Mouse (Mus musculus) CD4-positive helper T cell, adult 2 months (primary cell): ENCODE results near the gene Hoxd1.

Experiments
- DNase-seq: peaks from one replicate; pipeline ENCODE4 v3.0.0-alpha.2; 2012; ENCODE audit warnings: low read depth, missing footprints, low spot score

Hoxd1 gene

GRCm38 (mm10) chr2:74747661-74748141, 15.1 kb upstream of the Hoxd1 start:
- no peak for DNase-seq

DNA sequence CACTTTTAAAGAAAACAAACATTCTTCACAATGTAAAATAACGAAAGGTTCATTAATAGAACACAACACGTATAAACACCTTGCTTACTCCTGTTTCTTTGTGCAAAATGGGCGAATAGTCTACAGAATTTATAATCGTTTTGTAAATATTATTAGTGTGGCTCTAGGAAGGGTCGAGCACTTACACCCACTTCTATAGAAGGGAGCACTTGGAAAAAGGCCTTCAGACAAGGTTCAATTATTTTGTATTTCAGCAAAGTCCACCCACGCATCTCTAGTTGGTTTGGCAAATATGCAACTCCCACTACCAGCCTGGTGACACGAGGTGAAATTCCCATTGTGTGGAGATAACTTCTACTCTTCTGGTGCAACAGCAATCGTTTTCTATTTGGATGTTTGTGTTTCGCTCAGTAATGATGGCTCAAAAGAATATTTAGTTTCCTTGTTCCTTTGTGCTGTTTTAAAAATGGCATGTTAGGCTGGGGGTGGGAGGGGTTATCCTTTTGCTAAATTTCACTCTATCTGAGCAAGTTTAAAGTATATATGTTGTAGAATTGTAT, 14.3 kb upstream of the Hoxd1 start:
- no peak for DNase-seq

- peak; percentile 66 for DNase-seq
Measured at GRCm38 (mm10) chr2:74749337-74750121, 13.3 kb upstream of the Hoxd1 start.

DNA sequence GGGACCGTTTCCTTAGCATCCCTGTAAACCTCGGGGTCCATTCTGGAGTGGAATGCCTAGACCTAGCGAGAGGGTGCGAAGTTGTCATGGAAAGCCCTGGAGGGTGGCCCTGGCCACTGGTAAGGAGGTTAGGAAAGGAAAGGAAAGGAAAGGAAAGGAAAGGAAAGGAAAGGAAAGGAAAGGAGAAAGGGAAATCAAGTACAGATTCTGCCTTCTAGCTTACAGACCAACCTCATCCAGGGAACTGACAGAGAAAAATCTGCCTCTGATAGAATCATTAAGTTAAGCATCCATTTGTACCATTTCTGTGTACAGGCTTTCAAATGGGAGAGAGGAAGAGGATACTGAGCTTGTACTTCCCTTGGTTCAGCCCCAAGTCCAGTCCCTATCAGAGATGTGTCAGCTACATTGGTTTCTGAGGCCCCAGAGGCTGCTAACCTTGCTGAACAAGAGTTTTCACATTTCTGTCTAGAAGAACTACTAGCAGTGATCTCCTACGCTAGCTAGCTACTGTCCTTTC, 12.0 kb upstream of the Hoxd1 start:
- DNase-seq = no peak

DNA sequence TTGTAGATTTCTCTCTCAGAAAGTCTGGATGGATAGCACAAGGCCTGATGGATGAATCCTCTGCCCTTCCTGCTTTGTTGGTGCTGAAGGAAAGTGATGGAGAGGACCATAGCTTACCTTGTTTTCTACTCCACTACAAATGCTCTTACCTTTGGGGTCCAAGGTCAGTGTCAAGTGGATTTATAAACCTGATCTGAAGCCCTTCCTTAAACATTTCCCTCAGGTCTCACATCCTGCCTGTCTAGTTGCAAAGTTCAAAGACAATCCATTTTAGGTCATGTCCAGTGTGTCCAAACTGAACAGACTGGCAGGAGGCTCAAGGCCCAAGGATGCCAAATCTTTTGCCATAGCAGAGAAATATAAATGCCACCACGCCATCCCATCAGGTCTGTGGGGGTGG, 10.9 kb upstream of the Hoxd1 start:
- DNase-seq = no peak

- no peak for DNase-seq
Measured at GRCm38 (mm10) chr2:74752431-74753174, 10.2 kb upstream of the Hoxd1 start.

DNA sequence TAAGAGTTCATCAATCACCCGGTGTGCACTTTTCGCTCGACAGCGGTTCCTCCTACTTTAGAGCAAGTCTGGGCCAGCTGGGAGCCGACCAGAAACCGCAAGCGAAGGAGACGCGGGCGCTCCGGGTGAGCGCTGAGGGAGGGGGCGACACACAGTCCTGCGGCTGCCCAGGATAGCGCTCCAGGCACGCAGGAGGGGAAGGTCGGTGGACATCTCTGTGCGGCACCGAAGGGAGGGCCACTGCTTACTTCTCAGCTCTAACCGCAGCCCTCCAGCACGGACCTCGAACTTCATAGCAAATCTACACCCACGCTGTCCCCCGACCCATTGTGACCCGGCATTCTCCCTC, 9.6 kb upstream of the Hoxd1 start:
- no peak for DNase-seq

- DNase-seq = no peak
Measured at GRCm38 (mm10) chr2:74753711-74754110, 9.1 kb upstream of the Hoxd1 start.

GRCm38 (mm10) chr2:74760146-74760545, 2.6 kb upstream of the Hoxd1 start:
- DNase-seq = no peak

GRCm38 (mm10) chr2:74761941-74762340, 839 bp upstream of the Hoxd1 start:
- DNase-seq = no peak

DNA sequence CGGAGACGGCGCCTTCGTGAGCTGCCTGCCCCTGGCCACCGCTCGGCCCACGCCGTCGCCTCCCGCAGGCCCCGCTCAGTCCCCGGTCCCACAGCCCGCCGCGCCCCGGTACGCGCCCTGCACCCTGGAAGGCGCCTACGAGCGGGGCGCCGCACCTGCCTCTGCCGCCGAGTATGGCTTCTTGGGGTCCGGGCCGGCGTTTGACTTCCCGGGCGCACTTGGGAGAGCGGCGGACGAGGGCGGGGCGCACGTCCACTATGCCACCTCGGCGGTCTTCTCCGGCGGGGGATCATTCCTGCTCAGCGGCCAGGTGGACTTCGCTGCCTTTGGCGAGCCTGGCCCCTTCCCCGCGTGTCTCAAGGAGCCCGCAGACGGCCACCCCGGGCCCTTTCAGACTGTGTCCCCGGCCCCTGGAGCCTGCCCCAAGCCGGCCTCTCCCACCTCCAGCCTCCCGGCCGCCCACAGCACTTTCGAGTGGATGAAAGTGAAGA, 510 bp downstream of the Hoxd1 start:
- no peak for DNase-seq

GRCm38 (mm10) chr2:74763976-74764375, 1.2 kb downstream of the Hoxd1 start:
- no peak for DNase-seq

DNA sequence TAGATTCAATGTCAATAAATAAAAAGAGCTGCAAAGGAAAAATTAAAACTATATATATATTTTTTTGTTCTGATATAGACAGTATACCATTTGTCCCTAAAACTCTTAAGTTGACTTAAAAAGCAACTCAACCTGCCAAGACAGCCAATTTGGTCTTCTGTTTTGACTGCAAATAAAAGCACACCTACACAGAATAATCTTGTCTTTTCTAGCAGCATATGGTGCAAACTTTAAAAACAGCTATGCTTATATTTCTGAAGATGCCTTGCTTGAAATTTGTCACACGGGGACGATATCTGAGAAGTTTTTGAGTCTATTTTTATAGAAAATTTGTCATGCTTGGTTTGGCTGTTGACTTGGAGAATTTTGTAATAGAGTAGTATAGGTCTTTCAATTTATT, 11.6 kb downstream of the Hoxd1 start:
- no peak for DNase-seq

DNA sequence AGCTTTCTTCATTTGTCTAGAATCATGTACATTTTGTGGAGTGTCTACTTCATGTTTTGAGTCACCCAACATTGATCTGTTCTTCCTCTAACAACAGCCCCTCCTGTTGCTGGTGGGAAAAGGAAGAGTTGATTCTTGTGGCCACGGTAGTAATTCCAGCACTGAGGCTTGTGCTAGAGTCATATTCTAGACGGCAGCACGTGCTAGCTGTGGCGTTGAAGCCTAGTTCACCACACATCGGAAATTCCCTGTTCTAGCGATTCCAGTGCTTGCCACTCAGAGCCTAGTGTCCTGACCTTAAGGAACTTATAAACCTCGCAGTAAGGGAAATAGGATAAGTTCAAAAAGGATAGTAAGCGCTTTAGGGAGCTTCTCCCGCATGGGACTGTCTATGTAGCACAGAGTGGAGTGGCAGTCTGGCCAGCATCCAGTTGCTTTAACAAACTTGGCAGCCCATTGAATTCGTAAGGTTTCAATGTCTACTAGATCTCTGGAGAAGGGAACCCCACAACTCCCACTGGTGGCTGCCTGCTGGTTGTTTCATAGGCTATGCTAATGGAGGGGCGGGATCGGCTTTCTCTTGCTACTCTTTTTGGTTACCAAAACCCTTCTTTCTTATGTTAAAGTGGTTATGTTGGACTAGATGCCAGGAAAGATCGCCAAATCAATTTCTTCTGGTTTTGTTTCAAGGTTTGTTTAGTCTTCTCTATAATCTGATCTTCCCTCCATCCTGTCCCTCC, 14.9 kb downstream of the Hoxd1 start:
- DNase-seq = no peak

- DNase-seq = no peak
Measured at GRCm38 (mm10) chr2:74781386-74781785, 18.6 kb downstream of the Hoxd1 start.

DNA sequence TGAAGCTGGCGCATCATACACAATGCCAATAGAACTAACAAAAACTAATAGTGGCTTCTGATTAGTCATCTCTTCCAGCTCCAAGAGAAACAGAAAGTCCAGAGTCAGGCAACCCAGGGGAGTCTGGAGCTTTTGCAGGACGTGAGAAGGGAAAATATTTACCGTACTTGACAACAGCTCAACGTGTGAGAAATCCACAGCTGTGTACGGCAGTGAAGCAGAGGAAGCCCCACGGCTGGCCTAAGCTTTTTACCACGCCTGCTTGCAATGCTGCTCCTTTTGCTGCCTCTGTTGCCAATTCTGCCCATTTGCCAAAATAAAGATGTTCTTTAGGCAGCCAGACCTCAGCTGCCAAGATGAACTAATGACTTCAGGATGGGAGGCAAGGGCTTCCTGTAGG, 32.8 kb downstream of the Hoxd1 start:
- DNase-seq = no peak

GRCm38 (mm10) chr2:74808431-74808830, 45.7 kb downstream of the Hoxd1 start:
- no peak for DNase-seq
